Mouse (Mus musculus): Measurements from ENCODE around the gene Blvrb. TPM values are rescaled to one million over a fixed set of nuclear protein-coding genes. Genes with fewer than 3 reads are reported as not detected.

The Blvrb gene
- polyA plus RNA-seq, 1 experiment from 2014 or later = 133 TPM

- 0 out of 2 replicates have a peak, but pooled peaks cover 1% of the 10 kb centered on the region for H3K4me1 ChIP-seq
- H3K4me2 ChIP-seq = no peak overlapping the region
- H3K4me3 ChIP-seq (replicated peaks) = no peak overlapping the region
- no peaks in the 10 kb centered on the region for H3K9me3 ChIP-seq
- 74% methylated on average over 11 of the region's 11 CpGs for WGBS
- ATAC-seq (ENCODE audit: insufficient read depth, low FRiP score, low read depth) = no peak
- H3K36me3 ChIP-seq = no peaks in the 10 kb centered on the region
- H3K9ac ChIP-seq = no peak overlapping the region
- no peak overlapping the region for H3K27ac ChIP-seq
- peaks cover 2% of the 10 kb centered on the region; the same call in 1 of the 2 replicates for H3K27me3 ChIP-seq (replicated peaks)
These were observed 19.8 kb upstream of the Blvrb start for GRCm38 (mm10) chr7:27428002-27428401.

GRCm38 (mm10) chr7:27429135-27429534 lies 18.6 kb upstream of the Blvrb start:
- 51% methylated on average over 2 of the region's 2 CpGs for WGBS
- Histone ChIP-seq H3K4me1 (0 out of 2 replicates have a peak, but pooled peaks cover 3% of the 10 kb centered on the region), H3K9ac (no peak overlapping the region), H3K27ac (no peak overlapping the region), H3K9me3 (no peaks in the 10 kb centered on the region), H3K4me2 (no peak overlapping the region), H3K36me3 (no peaks in the 10 kb centered on the region), H3K4me3 (replicated peaks) (no peak overlapping the region), H3K27me3 (replicated peaks) (peaks cover 8% of the 10 kb centered on the region)
- no peak for ATAC-seq (ENCODE audit: insufficient read depth, low FRiP score, low read depth)

GRCm38 (mm10) chr7:27433349-27433748 lies 14.4 kb upstream of the Blvrb start:
- Histone ChIP-seq H3K27me3 (replicated peaks) (peaks cover 10% of the 10 kb centered on the region), H3K4me1 (0 out of 2 replicates have a peak, but pooled peaks cover 3% of the 10 kb centered on the region), H3K4me2 (peak overlapping the region; percentile 11; the same call in 1 of the 2 replicates), H3K9ac (no peak overlapping the region), H3K4me3 (replicated peaks) (no peak overlapping the region), H3K27ac (no peak overlapping the region), H3K36me3 (no peaks in the 10 kb centered on the region), H3K9me3 (no peaks in the 10 kb centered on the region)
- 25% methylated on average over 10 of the region's 10 CpGs for WGBS
- peak; percentile 22; the same call in 1 of the 2 replicates for ATAC-seq (ENCODE audit: insufficient read depth, low FRiP score, low read depth)

GRCm38 (mm10) chr7:27433794-27434193 lies 14.0 kb upstream of the Blvrb start:
- no peak overlapping the region for H3K9ac ChIP-seq
- H3K4me1 ChIP-seq = 0 out of 2 replicates have a peak, but pooled peaks cover 3% of the 10 kb centered on the region
- no peak overlapping the region for H3K4me3 ChIP-seq (replicated peaks)
- no peaks in the 10 kb centered on the region for H3K9me3 ChIP-seq
- peak overlapping the region; percentile 11; the same call in 1 of the 2 replicates for H3K4me2 ChIP-seq
- no peak overlapping the region for H3K27ac ChIP-seq
- peaks cover 10% of the 10 kb centered on the region for H3K27me3 ChIP-seq (replicated peaks)
- 11% methylated on average over 10 of the region's 10 CpGs for WGBS
- no peaks in the 10 kb centered on the region for H3K36me3 ChIP-seq
- no peak for ATAC-seq (ENCODE audit: insufficient read depth, low FRiP score, low read depth)

GRCm38 (mm10) chr7:27437544-27437943 lies 10.2 kb upstream of the Blvrb start:
- peaks cover 10% of the 10 kb centered on the region for H3K27me3 ChIP-seq (replicated peaks)
- H3K4me1 ChIP-seq = 0 out of 2 replicates have a peak, but pooled peaks cover 3% of the 10 kb centered on the region
- H3K4me3 ChIP-seq (replicated peaks) = no peak overlapping the region
- ATAC-seq (ENCODE audit: insufficient read depth, low FRiP score, low read depth) = no peak
- H3K4me2 ChIP-seq = no peak overlapping the region
- H3K27ac ChIP-seq = no peak overlapping the region
- WGBS = 58% methylated on average over 5 of the region's 5 CpGs
- H3K36me3 ChIP-seq = no peaks in the 10 kb centered on the region
- no peaks in the 10 kb centered on the region for H3K9me3 ChIP-seq
- no peak overlapping the region for H3K9ac ChIP-seq

- H3K9ac ChIP-seq = no peak overlapping the region
- H3K27ac ChIP-seq = no peak overlapping the region
- WGBS = 75% methylated on average over 4 of the region's 4 CpGs
- ATAC-seq (ENCODE audit: insufficient read depth, low FRiP score, low read depth) = no peak
- no peak overlapping the region for H3K4me3 ChIP-seq (replicated peaks)
- no peaks in the 10 kb centered on the region for H3K4me1 ChIP-seq
- no peak overlapping the region for H3K4me2 ChIP-seq
- no peaks in the 10 kb centered on the region for H3K9me3 ChIP-seq
- H3K36me3 ChIP-seq = no peaks in the 10 kb centered on the region
- 0 out of 2 replicates have a peak, but pooled peaks cover 3% of the 10 kb centered on the region for H3K27me3 ChIP-seq (replicated peaks)
These were observed 7.8 kb upstream of the Blvrb start for GRCm38 (mm10) chr7:27440014-27440413.

GRCm38 (mm10) chr7:27446051-27446450 lies 1.7 kb upstream of the Blvrb start:
- no peaks in the 10 kb centered on the region for H3K36me3 ChIP-seq
- WGBS = 6% methylated on average over 18 of the region's 18 CpGs
- no peak for ATAC-seq (ENCODE audit: insufficient read depth, low FRiP score, low read depth)

GRCm38 (mm10) chr7:27446521-27447418 lies 1.0 kb upstream of the Blvrb start:
- Histone ChIP-seq H3K4me2 (peak overlapping the region; percentile 98), H3K27me3 (replicated peaks) (peaks cover 22% of the 10 kb centered on the region), H3K4me1 (peaks cover 18% of the 10 kb centered on the region), H3K9ac (peak overlapping the region; percentile 22; the same call in 1 of the 2 replicates), H3K9me3 (no peaks in the 10 kb centered on the region), H3K4me3 (replicated peaks) (peak overlapping the region; percentile 60), H3K36me3 (no peaks in the 10 kb centered on the region), H3K27ac (no peak overlapping the region)
- peak; percentile 0; the same call in 1 of the 2 replicates for ATAC-seq (ENCODE audit: insufficient read depth, low FRiP score, low read depth)
- WGBS = 9% methylated on average over 42 of the region's 53 CpGs

More at GRCm38 (mm10) chr7:27446051-27446450, 1.7 kb upstream of the Blvrb start:
- Histone ChIP-seq H3K4me3 (replicated peaks) (peak overlapping the region; percentile 49), H3K9ac (peak overlapping the region; percentile 22; the same call in 1 of the 2 replicates), H3K4me2 (peak overlapping the region; percentile 98), H3K27me3 (replicated peaks) (peaks cover 22% of the 10 kb centered on the region), H3K27ac (no peak overlapping the region), H3K9me3 (no peaks in the 10 kb centered on the region), H3K4me1 (peaks cover 18% of the 10 kb centered on the region)

GRCm38 (mm10) chr7:27448421-27449206 lies 836 bp downstream of the Blvrb start:
- Histone ChIP-seq H3K4me1 (peaks cover 18% of the 10 kb centered on the region), H3K4me3 (replicated peaks) (peak overlapping the region; percentile 60), H3K27ac (peak overlapping the region; percentile 37; the same call in 1 of the 2 replicates), H3K4me2 (peak overlapping the region; percentile 98), H3K36me3 (no peaks in the 10 kb centered on the region), H3K27me3 (replicated peaks) (peaks cover 22% of the 10 kb centered on the region), H3K9me3 (no peaks in the 10 kb centered on the region), H3K9ac (peak overlapping the region; percentile 53; the same call in 1 of the 2 replicates)
- 48% methylated on average over 15 of the region's 15 CpGs for WGBS
- ATAC-seq (ENCODE audit: insufficient read depth, low FRiP score, low read depth) = peak; percentile 45

- Histone ChIP-seq H3K9me3 (no peaks in the 10 kb centered on the region), H3K4me1 (peaks cover 18% of the 10 kb centered on the region), H3K27ac (0 out of 2 replicates have a peak overlapping the region, but pooled peaks have one; percentile 37), H3K4me2 (peak overlapping the region; percentile 98; the same call in 1 of the 2 replicates), H3K36me3 (no peaks in the 10 kb centered on the region), H3K27me3 (replicated peaks) (peaks cover 22% of the 10 kb centered on the region), H3K4me3 (replicated peaks) (peak overlapping the region; percentile 60; the same call in 1 of the 2 replicates), H3K9ac (no peak overlapping the region)
- WGBS = 57% methylated on average over 10 of the region's 10 CpGs
- ATAC-seq (ENCODE audit: insufficient read depth, low FRiP score, low read depth) = no peak
These were observed 1.6 kb downstream of the Blvrb start for GRCm38 (mm10) chr7:27449256-27449862.

- no peaks in the 10 kb centered on the region for H3K36me3 ChIP-seq
- H3K4me2 ChIP-seq = no peak overlapping the region
- WGBS = 91% methylated on average over 2 of the region's 2 CpGs
- peaks cover 13% of the 10 kb centered on the region for H3K4me1 ChIP-seq
- no peak overlapping the region for H3K9ac ChIP-seq
- H3K27ac ChIP-seq = no peak overlapping the region
- no peaks in the 10 kb centered on the region for H3K9me3 ChIP-seq
- peaks cover 9% of the 10 kb centered on the region for H3K27me3 ChIP-seq (replicated peaks)
- H3K4me3 ChIP-seq (replicated peaks) = no peak overlapping the region
- no peak for ATAC-seq (ENCODE audit: insufficient read depth, low FRiP score, low read depth)
These were observed 3.6 kb downstream of the Blvrb start for GRCm38 (mm10) chr7:27451359-27451758.

All from stomach, embryonic 15.5 days (tissue).